Mouse (Mus musculus) small intestine, adult 2 months (tissue): ENCODE results near the gene F11r. TPM values are rescaled to one million over a fixed set of nuclear protein-coding genes. Genes with fewer than 3 reads are reported as not detected.
A peak's percentile ranks its signal among the peaks of the same experiment; 100 is the strongest.

Source experiments
- H3K27ac ChIP-seq: fragments of 200-500 bp; 2 replicates; pipeline ENCODE4 v1.5.1; 2012; ENCODE audit warnings: low read depth, low read length, control low read depth, inconsistent platforms; ENCODE audit not compliant: insufficient read depth
- H3K27me3 ChIP-seq: fragments of 200-500 bp; 2 replicates; pipeline ENCODE4 v1.6.1; 2012; ENCODE audit warnings: mild to moderate bottlenecking, moderate library complexity, low read length, inconsistent platforms; ENCODE audit not compliant: control insufficient read depth, insufficient read depth
- H3K36me3 ChIP-seq: fragments of 200-500 bp; 2 replicates; pipeline ENCODE4 v1.6.1; 2012; ENCODE audit warnings: mild to moderate bottlenecking, low read length, control low read depth, inconsistent platforms; ENCODE audit not compliant: control insufficient read depth, insufficient read depth
- H3K4me1 ChIP-seq: fragments of 200-500 bp; 2 replicates; pipeline ENCODE4 v1.6.1; 2012; ENCODE audit warnings: low read length, inconsistent platforms, mixed read lengths; ENCODE audit not compliant: control insufficient read depth, insufficient read depth, insufficient read length
- H3K4me3 ChIP-seq: fragments of 200-500 bp; 2 replicates; pipeline ENCODE4 v1.5.1; 2012; ENCODE audit warnings: low read depth, mild to moderate bottlenecking, control low read depth, inconsistent platforms, low read length, moderate library complexity
- CTCF ChIP-seq: fragments of 200-500 bp; IDR thresholded peaks from 2 replicates; pipeline ENCODE4 v1.5.1; 2012; ENCODE audit warnings: low read depth, mild to moderate bottlenecking, control low read depth, inconsistent platforms, low read length, moderate library complexity, mixed read lengths; ENCODE audit not compliant: insufficient replicate concordance, insufficient read length; ENCODE audit errors: extremely low read depth
- POLR2A ChIP-seq: fragments of 200-500 bp; IDR thresholded peaks from 2 replicates; pipeline ENCODE4 v1.6.1; 2012; ENCODE audit warnings: low read depth, mild to moderate bottlenecking, control low read depth, inconsistent platforms, low read length, moderate library complexity
- WGBS: fragments of 180-500 bp; shearing (Covaris S2); methylation state at CpG from one replicate; pipeline ENCODE4 v1.1.7; 2018; 5-methylcytosine and 5-hydroxymethylcytosine counted together
- polyA plus RNA-seq: library from polyadenylated mRNA; depleted of rRNA; stranded (reverse); fragments of >200 nt; gene quantifications from 2 replicates; pipeline ENCODE4 v1.2.3, GENCODE M21; 2012; rRNA removed

Gene F11r
- polyA plus RNA-seq, 1 experiment = 142 TPM

GRCm38 (mm10) chr1:171503592-171504291 is 66.4 kb downstream of the F11r start:
- Histone ChIP-seq H3K4me3 (peak overlapping the region; percentile 70), H3K27me3 (no peaks in the 10 kb centered on the region), H3K36me3 (no peaks in the 10 kb centered on the region), H3K4me1 (no peaks in the 10 kb centered on the region; the same call in 1 of the 2 replicates), H3K27ac (peak overlapping the region; percentile 94)
- under 1% methylated on average over 53 of the region's 53 CpGs for WGBS
- TF ChIP-seq CTCF = no peak
- 0 out of 2 replicates have a peak, but pooled peaks have one; percentile 14 for TF ChIP-seq POLR2A

GRCm38 (mm10) chr1:171504586-171504985 is 67.3 kb downstream of the F11r start:
- Histone ChIP-seq H3K27ac (no peak overlapping the region), H3K4me3 (no peak overlapping the region), H3K4me1 (no peaks in the 10 kb centered on the region; the same call in 1 of the 2 replicates), H3K36me3 (no peaks in the 10 kb centered on the region), H3K27me3 (no peaks in the 10 kb centered on the region)
- TF ChIP-seq POLR2A (no peak), CTCF (no peak)
- WGBS = 82% methylated on average over 4 of the region's 4 CpGs

GRCm38 (mm10) chr1:171513234-171513633 is 75.9 kb downstream of the F11r start:
- TF ChIP-seq CTCF (peak; percentile 24; the same call in 1 of the 2 replicates), POLR2A (no peak)
- Histone ChIP-seq H3K27me3 (no peaks in the 10 kb centered on the region), H3K4me3 (no peak overlapping the region), H3K27ac (no peak overlapping the region), H3K36me3 (no peaks in the 10 kb centered on the region), H3K4me1 (no peaks in the 10 kb centered on the region)
- 91% methylated on average over 2 of the region's 2 CpGs for WGBS

GRCm38 (mm10) chr1:171513760-171514159 is 76.4 kb downstream of the F11r start:
- Histone ChIP-seq H3K4me1 (no peaks in the 10 kb centered on the region), H3K27me3 (no peaks in the 10 kb centered on the region), H3K27ac (no peak overlapping the region), H3K36me3 (no peaks in the 10 kb centered on the region), H3K4me3 (no peak overlapping the region)
- WGBS = 29% methylated on average over 1 of the region's 1 CpGs
- TF ChIP-seq CTCF = no peak
- TF ChIP-seq POLR2A = no peak

Other genes with a start within 250 kb of the F11r start
- 10.9 and 13.9 TPM in 2 replicates for gene Pcp4l1, start 241.3 kb upstream of the F11r start, polyA plus RNA-seq
- gene Nr1i3, start 223.6 kb upstream of the F11r start, polyA plus RNA-seq = 18.5 and 28.9 TPM in 2 replicates
- 17.0 and 21.2 TPM in 2 replicates for gene Tomm40l, start 215.0 kb upstream of the F11r start, polyA plus RNA-seq
- gene Apoa2, start 212.5 kb upstream of the F11r start, polyA plus RNA-seq = 0.94 TPM in 1 of 2 replicates, not detected in the other
- gene Fcer1g, start 203.2 kb upstream of the F11r start, polyA plus RNA-seq = 36.9 and 46.7 TPM in 2 replicates
- gene Adamts4, start 187.1 kb upstream of the F11r start, polyA plus RNA-seq = 1.5 and 2.6 TPM in 2 replicates
- gene Ndufs2, start 186.1 kb upstream of the F11r start, polyA plus RNA-seq = 79.8 and 116 TPM in 2 replicates
- gene B4galt3, start 167.2 kb upstream of the F11r start, polyA plus RNA-seq = 38.5 and 78.5 TPM in 2 replicates
- 15.4 and 23.4 TPM in 2 replicates for gene Ppox, start 156.3 kb upstream of the F11r start, polyA plus RNA-seq
- gene Usp21, start 149.5 kb upstream of the F11r start, polyA plus RNA-seq = 18.3 and 30.2 TPM in 2 replicates
- gene Ufc1, start 142.5 kb upstream of the F11r start, polyA plus RNA-seq = 6.3 and 10.8 TPM in 2 replicates
- gene Dedd, start 108.4 kb upstream of the F11r start, polyA plus RNA-seq = 24.5 and 40.7 TPM in 2 replicates
- gene Nit1, start 91.9 kb upstream of the F11r start, polyA plus RNA-seq = 36.8 and 50.7 TPM in 2 replicates
- 5.0 and 7.5 TPM in 2 replicates for gene Pfdn2, start 91.9 kb upstream of the F11r start, polyA plus RNA-seq
- gene Klhdc9, start 76.7 kb upstream of the F11r start, polyA plus RNA-seq = 0.13 and 0.16 TPM in 2 replicates
- gene Nectin4, start 67.4 kb upstream of the F11r start, polyA plus RNA-seq = 0.33 and 1.1 TPM in 2 replicates
- 3.8 and 6.1 TPM in 2 replicates for gene Arhgap30, start 48.6 kb upstream of the F11r start, polyA plus RNA-seq
- gene Usf1, start 26.2 kb upstream of the F11r start, polyA plus RNA-seq = 55.0 and 87.8 TPM in 2 replicates
- 52.0 and 53.7 TPM in 2 replicates for gene Tstd1, start 18.7 kb upstream of the F11r start, polyA plus RNA-seq
- gene Alyref2, start 65.9 kb downstream of the F11r start, polyA plus RNA-seq = 3.6 and 5.0 TPM in 2 replicates
- 566 and 2,950 TPM in 2 replicates for gene Itln1, start 97.8 kb downstream of the F11r start, polyA plus RNA-seq
- gene Cd244a, start 121.7 kb downstream of the F11r start, polyA plus RNA-seq = 1.2 and 2.0 TPM in 2 replicates
- gene Ly9, start 169.9 kb downstream of the F11r start, polyA plus RNA-seq = 0.85 and 1.5 TPM in 2 replicates
- 1.2 and 1.6 TPM in 2 replicates for gene Slamf7, start 215.5 kb downstream of the F11r start, polyA plus RNA-seq
- gene Cd48, start 244.5 kb downstream of the F11r start, polyA plus RNA-seq = 3.9 and 5.6 TPM in 2 replicates